Mouse (Mus musculus) left cerebral cortex, postnatal 4 days (tissue): ENCODE measurements around the gene Ggnbp2. TPM values are rescaled to one million over a fixed set of nuclear protein-coding genes. Genes with fewer than 3 reads are reported as not detected.

ENCODE experiments used
- DNase-seq: peaks from one replicate; pipeline ENCODE4 v3.0.0-alpha.2; 2022
- intact Hi-C: fragments of 180-260 bp; cut with DNase I; formaldehyde crosslinking; loops from one replicate; pipeline ENCODE4 v1.15.1; 2025
- total RNA-seq, 2 experiments: library from RNA; stranded (reverse); gene quantifications; 2 replicates each; pipeline ENCODE4 v1.2.3; 2021

Ggnbp2 gene
- total RNA-seq, 2 experiments from 2014 or later: 86.9 to 100 TPM

DNA sequence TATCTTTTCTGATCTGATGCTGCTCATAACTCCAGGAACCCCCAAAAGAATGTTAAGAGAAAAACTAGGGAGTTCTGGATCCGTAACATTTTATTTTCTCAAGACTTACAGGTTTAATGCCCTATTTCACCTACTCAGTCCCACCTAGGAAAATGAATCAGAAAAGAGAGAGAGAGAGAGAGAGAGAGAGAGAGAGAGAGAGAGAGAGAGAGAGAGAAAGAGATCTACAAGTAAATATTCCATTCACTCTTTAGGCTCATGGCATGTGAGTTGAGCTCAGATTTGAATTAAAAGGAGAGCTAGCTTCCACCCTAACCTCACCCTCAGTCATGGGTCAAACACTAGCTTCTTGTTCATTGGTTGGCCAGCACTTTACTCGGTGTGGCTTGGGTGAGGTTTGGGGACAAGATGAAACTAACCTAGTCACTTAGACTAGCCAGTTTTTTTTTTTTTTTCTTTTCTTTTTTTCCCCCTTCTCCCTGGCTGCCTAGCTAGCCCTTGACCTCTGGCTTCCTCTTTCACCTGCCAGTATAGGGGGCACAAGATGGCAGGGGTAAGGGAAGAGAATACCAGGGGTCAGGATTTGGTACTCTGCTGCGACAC, 42.6 kb downstream of the Ggnbp2 start:
- intact Hi-C loops: no loop called here
- no peak for DNase-seq

DNA sequence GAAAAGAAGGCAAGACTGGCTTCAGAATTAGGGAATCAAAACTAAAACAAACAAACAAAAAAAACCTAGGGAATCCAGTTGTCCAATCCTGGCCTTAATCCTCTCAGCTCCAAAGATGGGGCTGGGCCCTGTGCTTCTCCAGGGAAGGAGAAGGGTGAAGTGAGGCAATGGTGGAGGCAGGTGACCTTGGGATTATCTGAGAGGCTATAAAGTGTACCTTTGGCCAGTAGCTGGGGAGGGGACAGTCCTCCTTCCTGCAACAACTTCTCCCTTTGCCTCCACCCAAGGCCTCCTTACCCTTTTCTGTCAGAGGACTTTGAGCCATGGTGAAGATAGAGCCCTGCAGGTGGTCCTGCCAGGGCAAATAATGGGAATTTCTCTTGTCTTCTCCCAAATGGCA, 43.1 kb downstream of the Ggnbp2 start:
- intact Hi-C loops: no loop called here
- DNase-seq: no peak

DNA sequence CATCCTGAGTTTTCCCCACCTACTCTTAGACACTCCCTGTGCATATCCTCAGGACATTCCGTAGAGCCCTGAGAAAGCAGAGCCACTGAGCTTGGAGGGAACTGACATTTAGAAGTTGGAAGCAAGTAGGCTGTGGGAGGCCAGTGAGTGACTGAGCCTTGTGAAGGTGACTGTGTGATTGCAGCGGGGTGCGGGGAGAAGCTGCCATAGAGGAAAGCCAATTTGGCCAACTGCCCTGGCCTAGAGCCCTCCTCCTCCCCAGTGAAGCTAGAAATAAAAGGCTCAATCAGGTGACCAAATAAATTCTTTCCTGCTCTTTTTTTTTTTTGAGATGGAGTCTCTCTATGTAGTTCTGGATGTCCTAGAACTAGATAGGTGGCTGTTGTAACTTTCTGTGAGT, 44.4 kb downstream of the Ggnbp2 start:
- intact Hi-C loops: no loop called here
- peak; percentile 66 for DNase-seq

DNA sequence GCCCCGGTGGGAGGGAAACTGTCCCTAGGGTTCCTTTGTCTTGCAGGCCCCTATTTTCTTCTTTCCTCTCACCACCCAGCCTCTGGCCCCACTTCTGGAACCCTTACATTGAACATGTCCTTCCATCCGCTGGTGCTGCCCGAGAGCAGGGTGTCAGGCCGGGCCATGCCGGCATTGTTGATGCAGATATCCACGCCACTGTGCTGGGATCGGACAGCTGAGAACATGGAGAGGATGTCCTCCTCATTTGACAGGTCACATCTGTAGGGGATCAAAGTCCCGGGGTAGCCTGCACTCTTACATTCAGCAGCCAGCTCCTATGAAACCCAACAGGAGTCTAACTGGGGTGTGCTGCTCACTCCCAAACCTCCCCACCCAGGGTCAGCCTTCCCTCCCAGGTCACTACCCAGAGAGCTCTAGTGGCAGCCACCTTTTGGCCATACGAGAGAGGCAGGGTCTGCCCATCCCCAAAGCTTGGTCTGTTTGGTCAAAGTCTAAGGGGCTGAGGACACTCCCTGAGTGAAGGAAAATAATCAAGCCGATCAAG, 45.3 kb downstream of the Ggnbp2 start:
- intact Hi-C loops: no loop called here

GRCm38 (mm10) chr11:84823484-84823897, 47.1 kb downstream of the Ggnbp2 start:
- intact Hi-C loops: no loop called here
- no peak for DNase-seq

More for the DNA sequence above, 45.3 kb downstream of the Ggnbp2 start:
- no peak for DNase-seq

- intact Hi-C loops: no loop called here
- no peak for DNase-seq
Observed at GRCm38 (mm10) chr11:84822487-84822886, 48.1 kb downstream of the Ggnbp2 start.

DNA sequence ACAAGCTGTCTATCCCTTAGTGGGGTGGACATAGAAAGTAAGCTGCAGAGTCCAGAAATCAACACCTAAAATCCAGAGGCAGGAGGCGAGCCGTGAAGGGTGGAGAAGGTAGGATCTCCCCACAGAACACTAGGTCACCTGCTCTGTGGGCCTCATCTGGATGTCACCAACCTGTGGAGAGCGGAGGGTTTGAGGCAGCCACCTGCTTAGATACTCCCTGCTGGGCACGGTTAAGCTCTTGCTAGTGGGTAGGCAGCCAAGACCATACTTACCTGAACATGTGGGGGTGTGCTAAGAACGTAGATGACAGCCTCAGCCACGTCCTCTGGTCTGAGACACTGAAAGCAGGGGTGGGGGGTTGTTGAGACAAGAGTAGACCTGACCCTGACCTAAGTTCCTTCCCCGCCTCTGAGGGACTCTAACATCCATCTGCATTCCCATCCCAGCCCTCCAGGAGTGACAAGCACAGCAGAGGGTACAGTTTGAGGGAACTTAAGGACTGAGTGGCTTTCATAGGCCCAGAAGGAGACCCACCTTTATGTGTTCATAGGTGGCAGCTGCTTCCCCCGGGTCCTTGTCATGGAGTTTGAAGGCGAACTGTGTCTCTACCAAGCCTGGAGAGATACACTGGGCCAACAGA, 49.4 kb downstream of the Ggnbp2 start:
- DNase-seq: no peak
- intact Hi-C loops: no loop called here

GRCm38 (mm10) chr11:84818961-84819692, 51.5 kb downstream of the Ggnbp2 start, which contains the start of gene Mrm1:
Gene Mrm1 (minus strand): TSS chr11:84819515.
- intact Hi-C loops: no loop called here
- DNase-seq: peak; percentile 95

GRCm38 (mm10) chr11:84818085-84818960, 52.3 kb downstream of the Ggnbp2 start:
- intact Hi-C loops: no loop called here

DNA sequence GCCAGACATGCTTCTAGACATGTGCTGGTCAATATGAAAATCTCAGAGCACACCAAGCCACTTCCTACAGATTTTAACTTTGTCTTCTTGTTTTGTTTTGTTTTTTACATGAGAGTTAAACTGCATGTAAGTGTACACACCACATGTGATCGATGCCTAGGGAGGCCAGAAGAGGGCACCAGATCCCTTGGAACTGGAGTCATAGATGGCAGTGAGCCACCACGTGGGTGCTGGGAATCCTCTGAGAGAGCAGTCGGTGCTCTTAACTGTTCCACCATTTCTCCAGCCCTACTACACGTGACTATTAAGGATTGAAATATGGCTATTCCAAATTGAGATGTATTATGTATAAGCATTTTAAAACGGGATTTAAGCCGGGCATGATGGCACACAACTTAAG, 53.3 kb downstream of the Ggnbp2 start:
- no peak for DNase-seq
- intact Hi-C loops: no loop called here

More at GRCm38 (mm10) chr11:84818085-84818960, 52.3 kb downstream of the Ggnbp2 start:
- DNase-seq: peak; percentile 58

- DNase-seq: peak; percentile 83
- intact Hi-C loops: no loop called here
Observed at GRCm38 (mm10) chr11:84813724-84814510, 56.7 kb downstream of the Ggnbp2 start.

DNA sequence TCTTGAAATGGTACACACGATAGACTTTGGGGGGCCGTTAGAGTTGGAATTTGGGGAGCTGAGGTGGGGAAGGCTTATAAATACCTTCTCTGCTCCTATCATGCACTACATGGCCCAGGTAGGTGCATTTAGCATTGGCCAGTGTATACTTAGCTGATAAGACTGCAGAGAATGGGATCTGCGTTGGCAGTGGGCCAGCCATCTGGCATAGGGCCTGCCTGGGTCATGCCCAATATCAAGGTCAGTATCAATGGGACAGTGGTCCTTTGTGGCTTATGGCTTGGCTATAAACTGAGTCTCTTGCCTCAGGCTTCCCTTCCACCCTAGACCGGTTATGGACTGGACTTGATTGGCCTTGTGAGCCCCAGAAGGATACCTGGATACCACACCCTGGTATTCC, 66.2 kb downstream of the Ggnbp2 start:
- DNase-seq: no peak
- intact Hi-C loops: no loop called here

- intact Hi-C loops: loop anchor here (5.0 to 10.0 kb wide), 3 partner anchors 273 to 533 kb away; partner anchors contain the start of gene Lhx1
- DNase-seq: peak; percentile 81
Observed at GRCm38 (mm10) chr11:84797627-84798353, 72.8 kb downstream of the Ggnbp2 start.

DNA sequence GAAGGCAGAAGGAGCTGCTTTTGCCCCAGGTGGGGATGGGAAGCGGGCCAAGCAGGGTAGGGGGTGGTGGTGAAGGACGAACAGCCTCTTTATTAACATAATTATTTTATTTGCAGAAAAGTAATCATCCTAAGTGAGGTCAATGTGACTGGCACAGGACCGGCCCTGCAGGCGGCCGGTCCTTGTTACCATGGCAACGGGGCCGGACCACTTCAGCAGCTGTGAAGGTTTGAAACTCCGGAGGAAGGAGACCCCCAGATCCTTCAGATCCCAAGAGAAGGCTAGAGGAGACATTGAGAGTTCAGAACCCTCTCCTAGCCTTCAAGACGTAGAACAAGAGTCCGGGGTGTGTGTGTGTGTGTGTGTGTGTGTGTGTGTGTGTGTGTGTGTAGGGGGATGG, 73.6 kb downstream of the Ggnbp2 start:
- no peak for DNase-seq
- intact Hi-C loops: loop anchor here (5.0 to 10.0 kb wide), 3 partner anchors 272 to 532 kb away; partner anchors contain the start of gene Lhx1

DNA sequence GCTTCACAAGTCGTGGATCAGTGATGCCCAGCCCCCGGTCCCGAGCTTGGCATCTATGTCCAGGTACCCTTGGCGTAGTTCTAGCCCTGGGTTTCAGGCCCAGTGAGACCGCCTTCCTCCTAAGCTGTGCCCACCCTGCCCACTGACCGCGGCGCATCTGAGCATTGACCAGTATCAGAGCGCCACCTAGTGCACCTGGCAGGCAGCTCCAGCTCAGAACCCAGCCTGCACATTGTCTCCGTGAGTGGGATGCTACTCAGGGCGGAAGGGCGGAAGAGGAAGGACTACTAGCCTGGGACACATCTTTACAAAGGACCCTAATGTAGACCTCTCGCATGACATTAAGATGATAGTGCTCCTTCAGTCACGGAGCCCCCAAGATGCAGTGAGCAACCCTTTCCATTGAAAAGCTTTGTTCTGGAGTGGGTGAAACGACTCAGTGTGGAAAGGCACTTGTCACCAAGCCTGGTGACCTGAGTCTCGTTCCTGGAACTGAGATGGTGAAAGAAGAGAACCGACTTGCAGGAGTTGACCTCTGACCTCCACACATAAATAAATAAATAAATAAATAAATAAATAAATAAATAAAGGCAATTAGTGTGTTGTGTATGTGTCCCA, 76.0 kb downstream of the Ggnbp2 start:
- DNase-seq: peak; percentile 91
- intact Hi-C loops: loop anchor here (5.0 to 10.0 kb wide), 4 partner anchors 72 to 530 kb away; partner anchors contain the start of gene Lhx1

DNA sequence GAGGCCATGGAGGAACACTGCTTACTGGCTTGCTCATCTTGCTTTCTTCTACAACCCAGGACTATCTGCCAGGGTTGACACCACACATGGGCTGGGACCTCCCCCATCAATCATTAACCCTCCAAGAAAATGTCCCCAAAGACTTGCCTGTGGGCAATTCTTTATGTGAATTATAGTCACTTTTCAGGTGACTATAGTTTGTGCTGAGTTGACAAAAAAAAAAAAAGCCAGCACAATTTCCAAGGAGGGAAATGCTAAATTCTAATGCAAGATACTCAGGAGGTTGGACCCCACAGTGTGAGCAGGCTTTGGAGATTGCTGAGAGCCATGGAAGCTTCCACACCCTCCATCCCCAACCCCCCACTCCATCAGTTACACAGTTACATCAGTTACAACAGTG, 77.1 kb downstream of the Ggnbp2 start:
- no peak for DNase-seq
- intact Hi-C loops: loop anchor here (5.0 to 10.0 kb wide), 3 partner anchors 71 to 529 kb away; partner anchors contain the start of gene Lhx1

GRCm38 (mm10) chr11:84790383-84790782, 80.2 kb downstream of the Ggnbp2 start:
- no peak for DNase-seq
- intact Hi-C loops: loop anchor here (5.0 to 10.0 kb wide), 3 partner anchors 68 to 526 kb away; partner anchors contain the start of gene Lhx1
